Mouse (Mus musculus): ENCODE data around the gene Ica1l.

DNA sequence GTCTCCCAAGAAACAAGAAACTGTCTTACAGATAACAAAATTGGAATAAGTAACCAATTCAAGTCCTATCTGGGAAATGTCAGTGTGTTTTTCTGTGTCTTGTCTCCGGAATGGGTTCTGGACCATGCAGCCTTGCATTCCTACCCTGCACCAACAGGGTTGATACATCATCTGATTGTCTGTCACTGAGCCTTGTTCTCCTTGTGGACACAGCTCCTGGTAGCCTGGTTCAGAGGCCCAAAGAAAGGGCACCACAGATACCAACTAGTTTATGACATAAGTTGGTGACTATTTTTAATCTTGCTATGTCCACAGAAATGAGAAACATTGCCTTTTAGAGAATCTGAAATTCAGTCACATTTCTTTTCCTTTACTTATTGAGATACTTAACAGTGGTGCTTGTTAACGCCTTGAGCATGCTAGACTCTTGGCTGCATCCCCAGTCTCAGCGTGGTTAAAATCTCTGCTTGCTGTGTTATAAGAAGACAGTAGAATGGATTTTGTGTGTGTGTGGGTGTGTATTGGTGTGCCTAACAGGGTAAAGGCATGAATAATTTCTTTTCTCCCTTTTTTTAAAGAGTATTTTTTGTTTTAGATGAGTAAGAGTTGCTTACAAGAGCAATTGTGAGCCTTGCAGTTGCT lies 55.5 kb downstream of the Ica1l start:
- TF ChIP-seq POLR2A (IDR thresholded peaks at IDR 0.05; ENCODE audit: insufficient read depth, low read depth, low read length) (no peak), CTCF (IDR thresholded peaks at IDR 0.05; ENCODE audit: insufficient read depth, low read depth, low read length) (no peak)
